Mouse (Mus musculus) Patski (cell line): ENCODE measurements around the gene Pnpla7. TPM values are rescaled to one million over a fixed set of nuclear protein-coding genes. Genes with fewer than 3 reads are reported as not detected.

Source experiments
- ATAC-seq: fragments of 100-300 bp; one replicate; pipeline ENCODE4 v1.8.0; 2021
- CTCF ChIA-PET: fragments of 350-600 bp; sonication (Branson Sonifier 250); formaldehyde crosslinking; loops from one replicate; lab custom pipeline; 2022; ENCODE audit warnings: inconsistent platforms; lab: Charles Lee
- POLR2A ChIA-PET: fragments of 350-600 bp; sonication (Branson Sonifier 250); formaldehyde crosslinking; loops from one replicate; lab custom pipeline; 2022; ENCODE audit warnings: antibody characterized with exemption, inconsistent platforms; lab: Charles Lee
- DNase-seq: peaks from one replicate; pipeline ENCODE4 v3.0.0-alpha.2; 2011; ENCODE audit warnings: low read depth, low spot score
- H3K27me3 ChIP-seq: fragments of 371-371 bp; one replicate; pipeline ENCODE4 v1.5.1; 2021
- CTCF ChIP-seq: fragments of 100-300 bp; IDR thresholded peaks from one replicate; pipeline ENCODE4 v1.5.1; 2021
- in situ Hi-C: fragments of 300-500 bp; cut with MboI; formaldehyde crosslinking; loops from 3 replicates; pipeline ENCODE4 v1.11.1; 2018; ENCODE audit warnings: low pct_unique_long_range_greater_than_20kb, mixed read lengths
- polyA plus RNA-seq: library from polyadenylated mRNA; unstranded; gene quantifications from one replicate; pipeline ENCODE4 v1.2.3, GENCODE M21; 2021

Pnpla7 gene
- polyA plus RNA-seq, 1 experiment from 2014 or later: 16.6 TPM

GRCm38 (mm10) chr2:24987762-24988161, 11.9 kb downstream of the Pnpla7 start:
- DNase-seq: no peak
- POLR2A ChIA-PET: interaction anchor here (1.4 kb wide), 1 partner anchor 12 kb away, joined by 3 read pairs; the partner anchor contains the start of gene Pnpla7
- in situ Hi-C loops: no loop called here
- no peak for TF ChIP-seq CTCF
- CTCF ChIA-PET: no interaction called here
- H3K27me3 ChIP-seq: no peaks in the 10 kb centered on the region
- ATAC-seq: no peak

GRCm38 (mm10) chr2:24995332-24995731, 19.5 kb downstream of the Pnpla7 start:
- ATAC-seq (no peak), DNase-seq (no peak)
- CTCF ChIA-PET: no interaction called here
- H3K27me3 ChIP-seq: no peaks in the 10 kb centered on the region
- POLR2A ChIA-PET: no interaction called here
- in situ Hi-C loops: no loop called here
- no peak for TF ChIP-seq CTCF

GRCm38 (mm10) chr2:24996471-24996870, 20.6 kb downstream of the Pnpla7 start:
- ATAC-seq (no peak), DNase-seq (no peak)
- H3K27me3 ChIP-seq: no peaks in the 10 kb centered on the region
- in situ Hi-C loops: no loop called here
- no peak for TF ChIP-seq CTCF
- ChIA-PET POLR2A (no interaction called here), CTCF (no interaction called here)

- TF ChIP-seq CTCF: peak; percentile 62
- ATAC-seq: no peak
- no peak for DNase-seq
- no peaks in the 10 kb centered on the region for H3K27me3 ChIP-seq
- in situ Hi-C loops: no loop called here
- POLR2A ChIA-PET: interaction anchor here (1.2 kb wide), 1 partner anchor 11 kb away, joined by 5 read pairs; no protein-coding TSS in a partner anchor
- CTCF ChIA-PET: interaction anchor here (1.3 kb wide), 1 partner anchor 40 kb away, joined by 3 read pairs; no protein-coding TSS in a partner anchor
Measured at GRCm38 (mm10) chr2:25000544-25001235, 24.9 kb downstream of the Pnpla7 start.

- DNase-seq: no peak
- ATAC-seq: no peak
- no peak for TF ChIP-seq CTCF
- no peaks in the 10 kb centered on the region for H3K27me3 ChIP-seq
- CTCF ChIA-PET: no interaction called here
- POLR2A ChIA-PET: interaction anchor here (0.6 kb wide), 1 partner anchor 39 kb away, joined by 3 read pairs; no protein-coding TSS in a partner anchor
- in situ Hi-C loops: no loop called here
Measured at GRCm38 (mm10) chr2:25003946-25004786, 28.3 kb downstream of the Pnpla7 start.

GRCm38 (mm10) chr2:25006767-25007166, 30.9 kb downstream of the Pnpla7 start:
- DNase-seq: no peak
- in situ Hi-C loops: no loop called here
- no peaks in the 10 kb centered on the region for H3K27me3 ChIP-seq
- ChIA-PET CTCF (no interaction called here), POLR2A (no interaction called here)
- no peak for ATAC-seq
- TF ChIP-seq CTCF: no peak

- DNase-seq: no peak
- in situ Hi-C loops: no loop called here
- no peak for ATAC-seq
- TF ChIP-seq CTCF: peak; percentile 48
- CTCF ChIA-PET: interaction anchor here (1.0 to 1.3 kb wide), 2 partner anchors 11 to 14 kb away, joined by 3 read pairs; no protein-coding TSS in a partner anchor
- POLR2A ChIA-PET: interaction anchor here (0.6 kb wide), 1 partner anchor 981 kb away, joined by 4 read pairs; no protein-coding TSS in a partner anchor
- no peaks in the 10 kb centered on the region for H3K27me3 ChIP-seq
Measured at GRCm38 (mm10) chr2:25008250-25008649, 32.4 kb downstream of the Pnpla7 start.

- ATAC-seq: no peak
- no peak for DNase-seq
- in situ Hi-C loops: no loop called here
- H3K27me3 ChIP-seq: no peaks in the 10 kb centered on the region
- ChIA-PET POLR2A (no interaction called here), CTCF (interaction anchor here (0.8 to 1.2 kb wide), 3 partner anchors 10 to 14 kb away, joined by 3 read pairs; no protein-coding TSS in a partner anchor)
- peak; percentile 47 for TF ChIP-seq CTCF
Measured at GRCm38 (mm10) chr2:25022678-25023077, 46.8 kb downstream of the Pnpla7 start.

- ATAC-seq: no peak
- no peaks in the 10 kb centered on the region for H3K27me3 ChIP-seq
- POLR2A ChIA-PET: no interaction called here
Measured at GRCm38 (mm10) chr2:25025109-25025508, 49.3 kb downstream of the Pnpla7 start.

GRCm38 (mm10) chr2:25034994-25035393, 59.2 kb downstream of the Pnpla7 start:
- TF ChIP-seq CTCF: no peak
- CTCF ChIA-PET: interaction anchor here (1.1 kb wide), 1 partner anchor 18 kb away, joined by 3 read pairs; no protein-coding TSS in a partner anchor

More at GRCm38 (mm10) chr2:25025109-25025508, 49.3 kb downstream of the Pnpla7 start:
- in situ Hi-C loops: no loop called here
- TF ChIP-seq CTCF: no peak
- DNase-seq: no peak
- CTCF ChIA-PET: interaction anchor here (1.1 kb wide), 1 partner anchor 14 kb away, joined by 3 read pairs; no protein-coding TSS in a partner anchor

More at GRCm38 (mm10) chr2:25034994-25035393, 59.2 kb downstream of the Pnpla7 start:
- H3K27me3 ChIP-seq: no peaks in the 10 kb centered on the region
- POLR2A ChIA-PET: no interaction called here
- DNase-seq (no peak), ATAC-seq (no peak)
- in situ Hi-C loops: no loop called here
